Mouse (Mus musculus): ENCODE results near the gene Gar1. TPM values are rescaled to one million over a fixed set of nuclear protein-coding genes. Genes with fewer than 3 reads are reported as not detected.

The Gar1 gene
- polyA plus RNA-seq, 1 experiment from 2014 or later, result 82.9 TPM

DNA sequence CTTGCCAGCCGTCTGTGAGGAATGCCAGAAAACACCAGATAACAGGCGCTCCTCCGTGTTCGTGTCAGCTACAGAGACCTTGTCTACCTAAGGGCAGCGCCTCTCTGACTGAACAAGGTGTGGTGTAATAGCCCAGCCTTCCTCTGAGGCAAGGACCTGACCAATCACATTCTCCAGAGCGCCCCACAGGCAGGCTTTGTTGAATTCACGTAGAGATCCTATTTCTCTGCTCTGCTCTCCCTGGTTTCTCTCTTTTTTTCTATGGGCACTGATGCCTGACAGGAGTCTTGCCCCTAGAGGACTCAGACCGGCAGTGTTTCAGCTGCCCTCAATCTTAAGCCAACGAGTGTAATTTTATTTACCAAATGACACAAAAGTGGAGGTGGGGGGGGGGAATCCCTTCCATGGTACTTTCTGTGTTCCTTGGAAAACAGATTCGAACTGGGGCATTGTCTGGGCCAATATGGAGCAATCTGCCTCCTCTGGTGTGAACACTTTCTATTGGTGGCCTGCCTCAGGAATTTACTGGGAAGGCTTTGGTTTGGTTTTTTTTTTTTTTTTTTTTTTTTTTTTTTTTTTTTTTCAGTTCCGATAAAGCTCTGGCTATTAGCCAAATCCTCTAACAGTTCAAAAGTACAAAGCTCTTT lies 5.0 kb upstream of the Gar1 start:
- Histone ChIP-seq H3K9ac (no peak overlapping the region), H3K9me3 (no peaks in the 10 kb centered on the region), H3K27ac (peak overlapping the region; percentile 60), H3K4me1 (peaks cover 3% of the 10 kb centered on the region; the same call in 1 of the 2 replicates), H3K36me3 (no peaks in the 10 kb centered on the region), H3K4me3 (peak overlapping the region; percentile 15), H3K27me3 (no peaks in the 10 kb centered on the region), H3K4me2 (peak overlapping the region; percentile 45)
- peak; percentile 50; the same call in 1 of the 2 replicates for ATAC-seq (ENCODE audit: borderline replicate concordance, extremely low read depth, low FRiP score, low TSS enrichment)
- 10% methylated on average over 11 of the region's 11 CpGs for whole genome bisulfite sequencing

DNA sequence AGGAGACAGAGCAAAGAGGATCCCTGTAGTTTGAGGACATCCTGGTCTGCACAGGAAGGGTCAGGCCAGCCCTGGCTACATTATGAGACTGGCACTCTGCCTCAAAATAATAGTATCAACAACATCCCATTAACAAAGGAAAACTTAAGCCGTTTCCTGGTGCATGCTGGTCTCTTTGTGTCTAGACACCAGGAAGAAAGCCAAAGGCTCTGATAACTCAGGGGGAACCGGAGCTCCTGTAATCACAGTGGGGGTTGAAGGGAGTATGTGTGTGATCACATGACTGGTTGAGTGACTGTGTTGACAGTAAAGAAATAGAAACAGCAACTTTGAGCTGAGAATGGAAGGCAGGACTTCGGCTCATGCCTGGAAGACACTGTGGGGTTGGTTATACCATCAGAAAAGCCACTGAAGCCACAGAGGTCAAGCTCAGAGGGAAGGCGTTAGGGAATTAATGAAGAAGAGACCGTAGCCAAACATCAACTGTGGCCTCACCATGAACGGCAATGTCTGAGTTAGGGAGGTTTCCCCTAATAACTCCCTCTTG lies 4.3 kb upstream of the Gar1 start, which contains the start of gene Cfi:
TSS of gene Cfi (plus strand) at position 497 of the 547 bp plus-strand sequence.
- Histone ChIP-seq H3K9ac (no peak within 1 kb of the TSS), H3K27ac (peak within 1 kb of the TSS; percentile 60), H3K4me1 (peaks cover 3% of the 10 kb centered on the region; the same call in 1 of the 2 replicates), H3K9me3 (no peaks in the 10 kb centered on the region), H3K4me3 (peak within 1 kb of the TSS; percentile 15), H3K4me2 (peak within 1 kb of the TSS; percentile 45), H3K36me3 (no peaks in the 10 kb centered on the region), H3K27me3 (no peaks in the 10 kb centered on the region)
- ATAC-seq (ENCODE audit: borderline replicate concordance, extremely low read depth, low FRiP score, low TSS enrichment), result no peak
- WGBS, result 49% methylated on average over 6 of the region's 6 CpGs

DNA sequence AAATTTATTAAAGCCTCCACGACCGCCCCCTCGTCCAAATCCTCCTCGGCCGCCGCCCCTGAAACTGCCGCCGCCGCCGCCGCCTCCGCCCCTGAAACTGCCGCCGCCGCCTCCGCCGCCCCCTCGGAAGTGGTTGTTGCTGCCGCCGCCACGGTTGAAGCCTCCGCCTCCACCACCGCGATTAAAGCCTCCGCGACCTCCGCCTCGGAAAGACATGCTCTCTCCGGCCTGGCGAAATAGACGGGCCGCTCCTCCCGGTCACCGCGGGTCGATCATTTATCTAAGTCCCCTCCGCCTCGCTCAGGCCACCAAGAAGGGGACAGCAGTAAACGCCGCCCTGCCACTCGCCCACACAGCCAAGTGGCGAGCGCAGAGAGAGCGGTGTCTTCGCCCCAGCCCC lies 570 bp downstream of the Gar1 start:
- peaks cover 18% of the 10 kb centered on the region for H3K4me1 ChIP-seq
- peak overlapping the region; percentile 66 for H3K4me2 ChIP-seq
- no peaks in the 10 kb centered on the region for H3K27me3 ChIP-seq
- peak overlapping the region; percentile 99 for H3K4me3 ChIP-seq
- ATAC-seq (ENCODE audit: borderline replicate concordance, extremely low read depth, low FRiP score, low TSS enrichment), result peak; percentile 1; the same call in 1 of the 2 replicates
- H3K36me3 ChIP-seq, result peaks cover 29% of the 10 kb centered on the region
- peak overlapping the region; percentile 90 for H3K27ac ChIP-seq
- WGBS, result under 1% methylated on average over 41 of the region's 45 CpGs
- no peaks in the 10 kb centered on the region for H3K9me3 ChIP-seq
- H3K9ac ChIP-seq, result peak overlapping the region; percentile 86

DNA sequence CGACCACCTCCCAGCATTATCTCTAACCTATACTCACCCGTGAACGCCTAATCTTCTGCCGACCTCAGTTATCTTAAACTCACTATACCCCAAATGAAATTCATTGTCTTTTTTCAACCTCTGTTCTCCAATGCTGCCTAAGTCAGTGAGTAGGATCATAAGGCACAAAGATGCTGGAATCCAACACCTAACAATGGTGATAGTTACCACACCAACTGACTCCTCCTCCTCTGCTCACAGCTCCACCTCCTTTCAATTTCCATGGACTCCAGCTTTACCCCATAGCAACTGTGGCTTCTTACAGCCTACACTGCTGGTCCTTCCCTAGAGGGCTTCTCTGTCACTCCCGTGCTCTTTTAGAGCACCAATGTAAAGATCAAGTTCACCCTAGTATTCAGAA lies 3.5 kb downstream of the Gar1 start:
- WGBS, result 93% methylated on average over 5 of the region's 5 CpGs
- no peak for ATAC-seq (ENCODE audit: borderline replicate concordance, extremely low read depth, low FRiP score, low TSS enrichment)
- peaks cover 55% of the 10 kb centered on the region for H3K36me3 ChIP-seq
- H3K4me1 ChIP-seq, result peaks cover 18% of the 10 kb centered on the region
- no peak overlapping the region for H3K4me3 ChIP-seq
- no peaks in the 10 kb centered on the region for H3K27me3 ChIP-seq
- H3K9me3 ChIP-seq, result no peaks in the 10 kb centered on the region
- no peak overlapping the region for H3K27ac ChIP-seq
- H3K9ac ChIP-seq, result no peak overlapping the region
- H3K4me2 ChIP-seq, result no peak overlapping the region

DNA sequence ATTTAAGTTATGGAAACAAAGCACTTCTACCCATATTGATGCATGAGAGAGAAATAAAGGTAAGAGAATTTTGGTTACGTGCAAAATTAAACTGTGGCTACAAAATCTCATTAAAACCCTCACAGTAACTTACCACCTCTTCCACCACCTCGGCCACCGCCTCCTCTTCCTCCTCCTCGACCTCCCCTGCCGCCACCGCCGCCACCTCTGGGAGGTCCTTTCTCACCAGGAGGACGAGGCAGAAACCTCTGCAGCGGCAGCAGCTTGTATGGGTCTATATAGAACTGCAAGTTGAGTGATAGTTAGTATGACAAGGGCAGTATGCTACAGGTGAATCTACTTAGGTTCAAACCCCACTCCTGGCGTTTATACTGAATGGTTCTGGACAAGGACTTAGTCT lies 4.5 kb downstream of the Gar1 start:
- H3K27ac ChIP-seq, result no peak overlapping the region
- no peak overlapping the region for H3K4me2 ChIP-seq
- no peaks in the 10 kb centered on the region for H3K27me3 ChIP-seq
- H3K9ac ChIP-seq, result no peak overlapping the region
- H3K4me3 ChIP-seq, result no peak overlapping the region
- H3K9me3 ChIP-seq, result no peaks in the 10 kb centered on the region
- peaks cover 55% of the 10 kb centered on the region for H3K36me3 ChIP-seq
- peaks cover 17% of the 10 kb centered on the region for H3K4me1 ChIP-seq
- no peak for ATAC-seq (ENCODE audit: borderline replicate concordance, extremely low read depth, low FRiP score, low TSS enrichment)
- 88% methylated on average over 10 of the region's 10 CpGs for WGBS

DNA sequence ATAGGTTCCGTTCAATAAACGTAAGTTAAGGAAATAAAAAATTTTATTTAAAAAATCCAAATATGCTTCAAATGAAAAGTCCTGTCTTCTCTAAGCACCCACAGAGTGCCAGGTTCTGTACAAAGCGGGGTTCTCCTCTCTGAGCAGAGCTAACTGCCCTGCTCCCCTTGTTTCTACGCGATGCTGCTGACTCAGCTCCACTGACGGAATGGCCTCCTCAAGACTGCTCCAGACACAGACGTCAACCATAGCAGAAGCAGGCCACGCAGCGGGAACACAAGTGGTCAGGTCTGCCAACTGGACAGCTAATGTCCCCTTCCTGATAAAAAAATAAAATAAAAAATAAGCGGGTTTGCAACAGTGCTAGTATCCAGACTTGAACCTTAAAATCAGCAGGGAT lies 6.3 kb downstream of the Gar1 start:
- 89% methylated on average over 10 of the region's 10 CpGs for WGBS
- ATAC-seq (ENCODE audit: borderline replicate concordance, extremely low read depth, low FRiP score, low TSS enrichment), result no peak
- peaks cover 55% of the 10 kb centered on the region for H3K36me3 ChIP-seq

DNA sequence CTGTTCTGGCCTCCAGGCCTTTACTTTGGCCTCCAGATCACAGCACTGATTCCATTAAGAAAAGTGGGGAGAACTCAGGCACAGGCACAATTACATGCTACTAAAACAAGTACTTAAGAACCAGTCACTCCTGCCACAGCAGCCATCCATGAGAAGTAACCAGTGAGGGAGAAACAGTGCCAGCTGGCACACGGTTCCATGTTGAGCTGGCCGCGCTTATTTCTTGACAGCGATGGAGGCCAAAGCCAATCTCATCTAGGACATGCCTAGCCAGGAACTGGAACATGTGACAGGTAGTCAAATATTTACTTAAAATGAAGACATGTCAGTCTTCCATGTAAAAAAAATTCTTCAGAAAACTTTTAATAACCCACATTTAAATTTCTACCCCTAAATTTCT lies 7.0 kb downstream of the Gar1 start:
- no peak overlapping the region for H3K9ac ChIP-seq
- no peaks in the 10 kb centered on the region for H3K27me3 ChIP-seq
- no peak overlapping the region for H3K4me2 ChIP-seq
- peaks cover 54% of the 10 kb centered on the region for H3K36me3 ChIP-seq
- 92% methylated on average over 4 of the region's 4 CpGs for WGBS
- no peak overlapping the region for H3K27ac ChIP-seq
- ATAC-seq (ENCODE audit: borderline replicate concordance, extremely low read depth, low FRiP score, low TSS enrichment), result no peak
- H3K4me3 ChIP-seq, result no peak overlapping the region
- 0 out of 2 replicates have a peak, but pooled peaks cover 5% of the 10 kb centered on the region for H3K4me1 ChIP-seq
- no peaks in the 10 kb centered on the region for H3K9me3 ChIP-seq

More for the DNA sequence above, 6.3 kb downstream of the Gar1 start:
- Histone ChIP-seq H3K4me1 (peaks cover 12% of the 10 kb centered on the region), H3K4me3 (no peak overlapping the region), H3K27me3 (no peaks in the 10 kb centered on the region), H3K9me3 (no peaks in the 10 kb centered on the region), H3K9ac (no peak overlapping the region), H3K4me2 (no peak overlapping the region), H3K27ac (no peak overlapping the region)

DNA sequence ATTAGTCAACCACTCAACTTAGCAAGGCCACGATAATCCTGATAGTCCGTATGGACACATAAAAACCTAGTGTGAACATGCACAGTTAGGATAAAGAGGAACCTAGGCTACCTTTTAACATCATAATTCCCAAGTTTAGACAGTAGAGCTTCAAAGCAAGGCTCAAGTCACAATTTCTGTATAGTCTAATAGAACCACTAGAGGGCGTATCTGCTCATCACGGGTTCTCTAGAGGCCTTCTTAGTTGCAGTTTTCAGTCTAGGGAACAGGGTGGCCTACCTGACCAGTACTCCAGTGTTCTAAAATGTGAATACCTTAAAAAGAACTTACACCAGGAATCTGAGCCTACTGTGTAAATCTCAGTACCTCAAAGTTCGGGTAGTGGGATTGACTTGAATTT lies 7.9 kb downstream of the Gar1 start:
- Histone ChIP-seq H3K4me1 (0 out of 2 replicates have a peak, but pooled peaks cover 2% of the 10 kb centered on the region), H3K9me3 (no peaks in the 10 kb centered on the region), H3K9ac (no peak overlapping the region), H3K27ac (no peak overlapping the region), H3K36me3 (peaks cover 48% of the 10 kb centered on the region), H3K4me2 (no peak overlapping the region), H3K4me3 (no peak overlapping the region), H3K27me3 (no peaks in the 10 kb centered on the region)
- ATAC-seq (ENCODE audit: borderline replicate concordance, extremely low read depth, low FRiP score, low TSS enrichment), result no peak
- 52% methylated on average over 5 of the region's 5 CpGs for WGBS

DNA sequence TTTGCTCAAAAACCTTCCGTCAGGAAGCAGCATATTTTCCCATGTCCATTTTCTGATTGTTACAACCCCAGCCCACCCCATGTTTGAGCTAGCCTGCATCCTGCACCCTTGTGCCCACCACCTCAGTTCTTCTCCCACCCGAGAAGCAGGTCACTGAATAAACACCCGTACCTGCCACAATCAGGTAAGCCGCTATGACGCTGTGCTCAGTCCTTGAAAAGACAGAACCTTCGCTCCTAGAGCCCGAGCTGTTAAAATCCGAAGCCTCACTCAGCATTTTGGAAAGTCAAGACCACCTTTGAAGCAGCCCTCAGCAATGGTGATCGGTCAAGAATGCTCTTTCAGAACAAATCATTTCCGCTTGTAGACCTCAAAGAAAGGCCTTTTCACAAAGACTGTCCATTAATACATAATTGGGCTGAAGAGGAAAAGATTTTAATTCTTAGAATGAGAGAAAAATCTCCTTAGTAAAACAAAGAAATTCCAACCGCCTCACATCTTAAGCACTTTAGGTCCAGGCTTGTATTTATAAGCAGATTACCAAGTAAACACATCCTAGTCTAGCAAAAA lies 8.9 kb downstream of the Gar1 start, which contains the start of gene Rrh:
TSS of gene Rrh (minus strand) at position 382 of the 570 bp plus-strand sequence.
- H3K36me3 ChIP-seq, result peaks cover 39% of the 10 kb centered on the region
- no peak for ATAC-seq (ENCODE audit: borderline replicate concordance, extremely low read depth, low FRiP score, low TSS enrichment)
- no peaks in the 10 kb centered on the region for H3K4me1 ChIP-seq
- 91% methylated on average over 11 of the region's 11 CpGs for WGBS
- no peak within 1 kb of the TSS for H3K4me2 ChIP-seq
- H3K9me3 ChIP-seq, result no peaks in the 10 kb centered on the region
- H3K4me3 ChIP-seq, result no peak within 1 kb of the TSS
- H3K27me3 ChIP-seq, result no peaks in the 10 kb centered on the region
- H3K9ac ChIP-seq, result no peak within 1 kb of the TSS
- H3K27ac ChIP-seq, result no peak within 1 kb of the TSS

DNA sequence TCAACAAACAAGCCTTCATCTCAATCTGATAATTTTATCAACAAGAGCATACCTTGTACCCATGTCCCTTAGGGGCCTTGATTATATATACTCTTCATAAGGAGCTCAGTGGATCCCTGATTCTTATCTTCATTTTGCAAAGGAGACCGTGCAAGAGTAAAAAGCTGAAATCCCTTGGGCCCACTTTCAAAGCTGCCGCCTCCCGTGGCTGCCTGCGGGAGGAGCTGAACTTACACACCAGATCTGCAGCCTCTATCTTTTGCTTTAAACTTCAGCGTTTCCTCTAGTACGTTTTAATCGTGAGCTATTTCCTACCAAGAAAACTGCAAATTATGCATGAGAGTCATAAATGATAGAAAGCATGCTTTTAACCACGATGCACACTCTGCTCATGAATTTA lies 9.5 kb downstream of the Gar1 start:
- no peak overlapping the region for H3K4me3 ChIP-seq
- ATAC-seq (ENCODE audit: borderline replicate concordance, extremely low read depth, low FRiP score, low TSS enrichment), result no peak
- H3K9me3 ChIP-seq, result no peaks in the 10 kb centered on the region
- H3K4me2 ChIP-seq, result no peak overlapping the region
- no peak overlapping the region for H3K27ac ChIP-seq
- no peak overlapping the region for H3K9ac ChIP-seq
- 71% methylated on average over 8 of the region's 8 CpGs for WGBS
- H3K36me3 ChIP-seq, result peaks cover 36% of the 10 kb centered on the region
- no peaks in the 10 kb centered on the region for H3K4me1 ChIP-seq
- no peaks in the 10 kb centered on the region for H3K27me3 ChIP-seq

DNA sequence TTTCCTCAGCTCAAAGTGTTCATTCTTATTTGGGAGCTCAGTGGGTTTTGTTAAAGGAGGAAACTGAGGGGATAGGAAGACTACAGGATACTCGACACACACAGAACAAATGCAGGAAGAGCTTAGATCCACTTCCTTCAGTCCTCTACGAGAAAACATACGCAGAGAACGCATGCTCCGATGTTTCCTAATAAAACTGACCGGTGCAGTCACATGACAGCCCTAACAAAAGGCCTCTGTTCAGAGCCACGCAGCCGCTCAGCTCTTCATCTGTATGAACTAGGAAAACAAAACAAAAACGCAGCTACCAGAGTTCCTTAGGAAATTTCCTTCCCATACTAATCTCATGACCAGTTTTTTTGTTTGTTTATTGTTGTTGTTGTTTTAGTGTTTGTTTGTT lies 10.3 kb downstream of the Gar1 start:
- Histone ChIP-seq H3K4me3 (no peak overlapping the region), H3K27ac (no peak overlapping the region), H3K36me3 (peaks cover 28% of the 10 kb centered on the region), H3K4me1 (no peaks in the 10 kb centered on the region), H3K9me3 (no peaks in the 10 kb centered on the region), H3K9ac (no peak overlapping the region), H3K4me2 (no peak overlapping the region), H3K27me3 (no peaks in the 10 kb centered on the region)
- WGBS, result 63% methylated on average over 9 of the region's 9 CpGs
- no peak; the same call in 1 of the 2 replicates for ATAC-seq (ENCODE audit: borderline replicate concordance, extremely low read depth, low FRiP score, low TSS enrichment)

DNA sequence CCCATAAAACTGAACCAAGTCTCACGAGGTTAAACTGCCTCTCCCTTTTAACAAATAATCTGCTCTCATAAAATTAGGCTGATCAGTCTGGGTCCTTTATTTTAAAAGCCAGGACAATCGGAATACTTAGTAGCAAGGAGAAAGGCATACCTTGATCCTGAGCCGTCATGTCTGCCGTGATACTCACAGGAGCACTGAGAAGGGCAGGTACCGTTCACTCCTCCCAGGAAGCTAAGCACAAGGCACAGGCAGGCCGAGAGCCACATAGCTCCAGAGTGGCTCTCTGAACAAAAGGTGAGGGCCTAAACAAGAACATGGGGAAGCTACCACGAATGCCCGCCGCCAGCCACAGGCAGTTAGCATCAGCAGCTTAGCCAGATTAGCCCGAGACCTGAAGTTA lies 27.4 kb downstream of the Gar1 start, which contains the start of gene Lrit3:
TSS of gene Lrit3 (minus strand) at position 266 of the 400 bp plus-strand sequence.
- H3K27me3 ChIP-seq, result no peaks in the 10 kb centered on the region
- no peak within 1 kb of the TSS for H3K9ac ChIP-seq
- no peak within 1 kb of the TSS for H3K4me3 ChIP-seq
- WGBS, result 63% methylated on average over 10 of the region's 10 CpGs
- H3K4me2 ChIP-seq, result peak within 1 kb of the TSS; percentile 27; the same call in 1 of the 2 replicates
- no peaks in the 10 kb centered on the region for H3K36me3 ChIP-seq
- no peak within 1 kb of the TSS for H3K27ac ChIP-seq
- H3K9me3 ChIP-seq, result no peaks in the 10 kb centered on the region
- no peaks in the 10 kb centered on the region for H3K4me1 ChIP-seq
- no peak for ATAC-seq (ENCODE audit: borderline replicate concordance, extremely low read depth, low FRiP score, low TSS enrichment)

Measured in lung, embryonic 15.5 days (tissue).